Mouse (Mus musculus): ENCODE measurements at regions not wholly inside any gene's neighbourhood (a gene's known extent, or its start where the extent isn't known, plus 50 kb on each side); places are given as distances from the start of the nearest gene placed in this dataset.

GRCm38 (mm10) chr5:76065227-76065626, 74.8 kb upstream of the Srd5a3 start:
- Histone ChIP-seq H3K4me1 (ENCODE audit: control insufficient read depth, insufficient read depth, low read length) (peaks cover 7% of the 10 kb centered on the region), H3K4me2 (ENCODE audit: low read depth, low read length) (no peak overlapping the region), H3K9ac (ENCODE audit: low read length) (no peak overlapping the region), H3K4me3 (replicated peaks; ENCODE audit: low read length) (no peak overlapping the region), H3K9me3 (replicated peaks; ENCODE audit: control insufficient read depth, low read length) (no peaks in the 10 kb centered on the region), H3K36me3 (ENCODE audit: control insufficient read depth, insufficient read depth, low read length) (no peaks in the 10 kb centered on the region), H3K27ac (ENCODE audit: low read length) (no peak overlapping the region), H3K27me3 (ENCODE audit: control insufficient read depth, insufficient read depth, low read length) (no peaks in the 10 kb centered on the region)
- WGBS: 51% methylated on average over 6 of the region's 6 CpGs
- ATAC-seq (ENCODE audit: insufficient read depth, low FRiP score): no peak

GRCm38 (mm10) chr5:76064686-76065085, 75.4 kb upstream of the Srd5a3 start:
- H3K36me3 ChIP-seq (ENCODE audit: control insufficient read depth, insufficient read depth, low read length): no peaks in the 10 kb centered on the region
- no peak overlapping the region for H3K4me2 ChIP-seq (ENCODE audit: low read depth, low read length)
- no peak for ATAC-seq (ENCODE audit: insufficient read depth, low FRiP score)
- H3K27me3 ChIP-seq (ENCODE audit: control insufficient read depth, insufficient read depth, low read length): no peaks in the 10 kb centered on the region
- 54% methylated on average over 5 of the region's 5 CpGs for WGBS
- H3K9me3 ChIP-seq (replicated peaks; ENCODE audit: control insufficient read depth, low read length): no peaks in the 10 kb centered on the region
- H3K4me1 ChIP-seq (ENCODE audit: control insufficient read depth, insufficient read depth, low read length): peaks cover 7% of the 10 kb centered on the region
- H3K4me3 ChIP-seq (replicated peaks; ENCODE audit: low read length): no peak overlapping the region
- H3K27ac ChIP-seq (ENCODE audit: low read length): no peak overlapping the region
- no peak overlapping the region for H3K9ac ChIP-seq (ENCODE audit: low read length)

- H3K27ac ChIP-seq (ENCODE audit: low read length): no peak overlapping the region
- H3K9me3 ChIP-seq (replicated peaks; ENCODE audit: control insufficient read depth, low read length): no peaks in the 10 kb centered on the region
- no peaks in the 10 kb centered on the region for H3K36me3 ChIP-seq (ENCODE audit: control insufficient read depth, insufficient read depth, low read length)
- H3K4me3 ChIP-seq (replicated peaks; ENCODE audit: low read length): no peak overlapping the region
- 44% methylated on average over 6 of the region's 6 CpGs for WGBS
- peaks cover 7% of the 10 kb centered on the region for H3K4me1 ChIP-seq (ENCODE audit: control insufficient read depth, insufficient read depth, low read length)
- H3K4me2 ChIP-seq (ENCODE audit: low read depth, low read length): no peak overlapping the region
- no peak overlapping the region for H3K9ac ChIP-seq (ENCODE audit: low read length)
- H3K27me3 ChIP-seq (ENCODE audit: control insufficient read depth, insufficient read depth, low read length): no peaks in the 10 kb centered on the region
- ATAC-seq (ENCODE audit: insufficient read depth, low FRiP score): no peak
These were observed 76.6 kb upstream of the Srd5a3 start for GRCm38 (mm10) chr5:76063473-76063872.

- no peak overlapping the region for H3K27ac ChIP-seq (ENCODE audit: low read length)
- 75% methylated on average over 7 of the region's 7 CpGs for WGBS
- no peaks in the 10 kb centered on the region for H3K4me1 ChIP-seq (ENCODE audit: control insufficient read depth, insufficient read depth, low read length)
- no peaks in the 10 kb centered on the region for H3K36me3 ChIP-seq (ENCODE audit: control insufficient read depth, insufficient read depth, low read length)
- H3K27me3 ChIP-seq (ENCODE audit: control insufficient read depth, insufficient read depth, low read length): no peaks in the 10 kb centered on the region
- H3K9me3 ChIP-seq (replicated peaks; ENCODE audit: control insufficient read depth, low read length): no peaks in the 10 kb centered on the region
- no peak for ATAC-seq (ENCODE audit: insufficient read depth, low FRiP score)
- no peak overlapping the region for H3K9ac ChIP-seq (ENCODE audit: low read length)
- no peak overlapping the region for H3K4me3 ChIP-seq (replicated peaks; ENCODE audit: low read length)
- H3K4me2 ChIP-seq (ENCODE audit: low read depth, low read length): no peak overlapping the region
These were observed 79.8 kb upstream of the Kdr start for GRCm38 (mm10) chr5:76058011-76058410.

- no peak overlapping the region for H3K9ac ChIP-seq (ENCODE audit: low read length)
- WGBS: 87% methylated on average over 2 of the region's 2 CpGs
These were observed 77.6 kb upstream of the Kdr start for GRCm38 (mm10) chr5:76055849-76056248.

GRCm38 (mm10) chr5:76052782-76053181, 74.5 kb upstream of the Kdr start:
- Histone ChIP-seq H3K27ac (ENCODE audit: low read length) (no peak overlapping the region), H3K4me2 (ENCODE audit: low read depth, low read length) (no peak overlapping the region), H3K27me3 (ENCODE audit: control insufficient read depth, insufficient read depth, low read length) (no peaks in the 10 kb centered on the region), H3K4me3 (replicated peaks; ENCODE audit: low read length) (no peak overlapping the region), H3K36me3 (ENCODE audit: control insufficient read depth, insufficient read depth, low read length) (no peaks in the 10 kb centered on the region), H3K4me1 (ENCODE audit: control insufficient read depth, insufficient read depth, low read length) (no peaks in the 10 kb centered on the region), H3K9ac (ENCODE audit: low read length) (no peak overlapping the region), H3K9me3 (replicated peaks; ENCODE audit: control insufficient read depth, low read length) (no peaks in the 10 kb centered on the region)
- 75% methylated on average over 1 of the region's 1 CpGs for whole genome bisulfite sequencing
- ATAC-seq (ENCODE audit: insufficient read depth, low FRiP score): no peak

More at GRCm38 (mm10) chr5:76055849-76056248, 77.6 kb upstream of the Kdr start:
- no peaks in the 10 kb centered on the region for H3K4me1 ChIP-seq (ENCODE audit: control insufficient read depth, insufficient read depth, low read length)
- H3K36me3 ChIP-seq (ENCODE audit: control insufficient read depth, insufficient read depth, low read length): no peaks in the 10 kb centered on the region
- H3K27me3 ChIP-seq (ENCODE audit: control insufficient read depth, insufficient read depth, low read length): no peaks in the 10 kb centered on the region
- no peaks in the 10 kb centered on the region for H3K9me3 ChIP-seq (replicated peaks; ENCODE audit: control insufficient read depth, low read length)
- no peak overlapping the region for H3K4me2 ChIP-seq (ENCODE audit: low read depth, low read length)
- H3K4me3 ChIP-seq (replicated peaks; ENCODE audit: low read length): no peak overlapping the region
- no peak for ATAC-seq (ENCODE audit: insufficient read depth, low FRiP score)
- no peak overlapping the region for H3K27ac ChIP-seq (ENCODE audit: low read length)

GRCm38 (mm10) chr5:76051658-76052057, 73.4 kb upstream of the Kdr start:
- Histone ChIP-seq H3K27ac (ENCODE audit: low read length) (no peak overlapping the region), H3K4me1 (ENCODE audit: control insufficient read depth, insufficient read depth, low read length) (no peaks in the 10 kb centered on the region), H3K27me3 (ENCODE audit: control insufficient read depth, insufficient read depth, low read length) (no peaks in the 10 kb centered on the region), H3K4me3 (replicated peaks; ENCODE audit: low read length) (no peak overlapping the region), H3K9me3 (replicated peaks; ENCODE audit: control insufficient read depth, low read length) (no peaks in the 10 kb centered on the region), H3K4me2 (ENCODE audit: low read depth, low read length) (no peak overlapping the region), H3K9ac (ENCODE audit: low read length) (no peak overlapping the region), H3K36me3 (ENCODE audit: control insufficient read depth, insufficient read depth, low read length) (no peaks in the 10 kb centered on the region)
- 86% methylated on average over 2 of the region's 2 CpGs for WGBS
- no peak for ATAC-seq (ENCODE audit: insufficient read depth, low FRiP score)

- ATAC-seq (ENCODE audit: insufficient read depth, low FRiP score): no peak
- WGBS: 76% methylated on average over 9 of the region's 9 CpGs
- no peaks in the 10 kb centered on the region for H3K36me3 ChIP-seq (ENCODE audit: control insufficient read depth, insufficient read depth, low read length)
- H3K27me3 ChIP-seq (ENCODE audit: control insufficient read depth, insufficient read depth, low read length): no peaks in the 10 kb centered on the region
- H3K27ac ChIP-seq (ENCODE audit: low read length): no peak overlapping the region
- H3K4me1 ChIP-seq (ENCODE audit: control insufficient read depth, insufficient read depth, low read length): no peaks in the 10 kb centered on the region; the same call in 1 of the 2 replicates
- H3K4me3 ChIP-seq (replicated peaks; ENCODE audit: low read length): no peak overlapping the region
- H3K9me3 ChIP-seq (replicated peaks; ENCODE audit: control insufficient read depth, low read length): no peaks in the 10 kb centered on the region
- no peak overlapping the region for H3K4me2 ChIP-seq (ENCODE audit: low read depth, low read length)
- no peak overlapping the region for H3K9ac ChIP-seq (ENCODE audit: low read length)
These were observed 70.0 kb upstream of the Kdr start for GRCm38 (mm10) chr5:76048103-76048874.

GRCm38 (mm10) chr5:76043521-76044510, 65.6 kb upstream of the Kdr start:
- Histone ChIP-seq H3K4me2 (ENCODE audit: low read depth, low read length) (no peak overlapping the region), H3K9ac (ENCODE audit: low read length) (no peak overlapping the region), H3K27ac (ENCODE audit: low read length) (no peak overlapping the region), H3K4me1 (ENCODE audit: control insufficient read depth, insufficient read depth, low read length) (no peaks in the 10 kb centered on the region; the same call in 1 of the 2 replicates), H3K9me3 (replicated peaks; ENCODE audit: control insufficient read depth, low read length) (no peaks in the 10 kb centered on the region), H3K27me3 (ENCODE audit: control insufficient read depth, insufficient read depth, low read length) (no peaks in the 10 kb centered on the region), H3K36me3 (ENCODE audit: control insufficient read depth, insufficient read depth, low read length) (no peaks in the 10 kb centered on the region), H3K4me3 (replicated peaks; ENCODE audit: low read length) (no peak overlapping the region)
- ATAC-seq (ENCODE audit: insufficient read depth, low FRiP score): no peak
- 59% methylated on average over 14 of the region's 14 CpGs for WGBS
